Mouse (Mus musculus): ENCODE data around the gene Rreb1.

The Rreb1 gene

DNA sequence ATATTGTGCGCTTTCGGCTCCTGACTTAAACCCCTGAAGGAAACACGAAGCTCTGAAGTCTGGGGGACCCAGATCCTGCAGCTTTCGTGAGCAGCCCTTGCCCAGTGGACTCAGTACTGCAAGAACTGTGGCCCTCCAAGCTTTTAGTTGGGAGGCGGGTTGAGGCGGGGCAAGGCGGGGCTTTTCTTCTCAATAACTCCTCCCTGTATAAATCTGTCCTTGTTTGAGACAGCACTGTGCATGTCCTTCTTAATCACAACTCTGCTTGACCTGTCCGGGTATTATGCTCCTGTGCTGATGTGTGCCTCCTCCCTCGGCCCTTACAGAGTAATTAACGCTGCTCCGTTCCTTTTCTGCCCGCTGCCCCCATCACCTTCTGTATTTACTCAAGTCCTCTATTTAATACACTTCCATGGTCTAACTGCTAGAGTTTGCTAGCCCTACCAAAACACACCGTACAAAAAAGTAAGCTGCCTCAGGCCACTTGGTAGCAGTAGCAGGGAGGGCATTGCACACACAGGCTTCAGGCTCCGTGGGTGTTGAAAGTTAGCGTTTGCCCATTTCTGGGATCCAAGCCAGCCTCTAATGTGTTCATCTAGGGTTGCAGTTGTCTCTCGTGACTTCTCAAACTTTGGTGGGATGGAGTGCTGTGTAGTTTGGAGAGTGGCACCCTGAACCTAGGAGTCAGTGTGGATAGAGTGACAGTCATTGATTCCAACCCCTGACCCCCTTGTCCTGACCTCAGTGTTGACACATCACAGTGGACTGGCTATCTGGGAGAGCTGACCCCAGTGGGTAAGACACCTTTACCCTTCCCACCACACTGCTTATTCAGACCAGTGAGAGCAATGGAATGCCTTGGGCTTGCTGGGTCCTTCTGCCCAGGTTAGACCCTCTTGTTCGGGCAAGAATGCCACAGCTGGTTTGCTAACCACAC is 164.0 kb downstream of the Rreb1 start:
- H3K4me1 ChIP-seq (replicated peaks; ENCODE audit: low read depth, low read length), result peaks cover 58% of the 10 kb centered on the region
- H3K27me3 ChIP-seq (ENCODE audit: insufficient read depth, low read length), result no peaks in the 10 kb centered on the region
- peaks cover 5% of the 10 kb centered on the region for H3K9me3 ChIP-seq (ENCODE audit: low read length)
- H3K36me3 ChIP-seq (ENCODE audit: insufficient read depth, low read length), result peaks cover 13% of the 10 kb centered on the region
- no peak for TF ChIP-seq NANOG (IDR thresholded peaks at IDR 0.05; ENCODE audit: borderline replicate concordance, low read length)
- peak overlapping the region; percentile 35 for H3K4me3 ChIP-seq (replicated peaks; ENCODE audit: low read length)

GRCm38 (mm10) chr13:37942887-37943331 is 164.7 kb downstream of the Rreb1 start:
- Histone ChIP-seq H3K36me3 (ENCODE audit: insufficient read depth, low read length) (peaks cover 20% of the 10 kb centered on the region), H3K4me3 (replicated peaks; ENCODE audit: low read length) (no peak overlapping the region), H3K4me1 (replicated peaks; ENCODE audit: low read depth, low read length) (peaks cover 58% of the 10 kb centered on the region), H3K27me3 (ENCODE audit: insufficient read depth, low read length) (no peaks in the 10 kb centered on the region), H3K9me3 (ENCODE audit: low read length) (peaks cover 12% of the 10 kb centered on the region)
- TF ChIP-seq NANOG (IDR thresholded peaks at IDR 0.05; ENCODE audit: borderline replicate concordance, low read length) (no peak), POU5F1 (IDR thresholded peaks at IDR 0.05; ENCODE audit: borderline replicate concordance, low read length) (no peak), CTCF (conservative IDR thresholded peaks at IDR 0.05; ENCODE audit: low read length) (no peak)

DNA sequence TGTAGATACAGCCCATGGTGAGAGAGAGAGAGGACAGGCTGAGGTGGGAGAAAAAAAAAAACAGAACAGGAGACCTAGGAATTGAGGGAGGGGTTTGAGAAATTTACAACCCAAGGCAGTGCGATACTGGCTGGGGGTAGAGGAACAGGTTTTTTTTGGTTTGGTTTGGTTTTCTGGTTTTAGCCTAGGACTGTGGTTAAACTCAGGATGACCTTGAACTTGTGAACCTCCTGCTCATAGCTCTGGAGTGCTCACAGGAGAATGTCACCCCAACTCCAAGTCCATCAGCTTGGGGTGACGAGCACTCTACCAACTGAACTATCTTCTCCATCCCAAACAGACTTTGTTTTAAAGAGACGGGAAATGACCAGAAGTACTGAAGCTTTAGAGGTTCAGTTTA is 165.3 kb downstream of the Rreb1 start:
- no peak overlapping the region for H3K4me3 ChIP-seq (replicated peaks; ENCODE audit: low read length)
- TF ChIP-seq CTCF (conservative IDR thresholded peaks at IDR 0.05; ENCODE audit: low read length) (no peak), POU5F1 (IDR thresholded peaks at IDR 0.05; ENCODE audit: borderline replicate concordance, low read length) (no peak), NANOG (IDR thresholded peaks at IDR 0.05; ENCODE audit: borderline replicate concordance, low read length) (no peak)
- H3K36me3 ChIP-seq (ENCODE audit: insufficient read depth, low read length), result peaks cover 25% of the 10 kb centered on the region
- H3K27me3 ChIP-seq (ENCODE audit: insufficient read depth, low read length), result no peaks in the 10 kb centered on the region
- H3K9me3 ChIP-seq (ENCODE audit: low read length), result peaks cover 17% of the 10 kb centered on the region
- H3K4me1 ChIP-seq (replicated peaks; ENCODE audit: low read depth, low read length), result peaks cover 61% of the 10 kb centered on the region

DNA sequence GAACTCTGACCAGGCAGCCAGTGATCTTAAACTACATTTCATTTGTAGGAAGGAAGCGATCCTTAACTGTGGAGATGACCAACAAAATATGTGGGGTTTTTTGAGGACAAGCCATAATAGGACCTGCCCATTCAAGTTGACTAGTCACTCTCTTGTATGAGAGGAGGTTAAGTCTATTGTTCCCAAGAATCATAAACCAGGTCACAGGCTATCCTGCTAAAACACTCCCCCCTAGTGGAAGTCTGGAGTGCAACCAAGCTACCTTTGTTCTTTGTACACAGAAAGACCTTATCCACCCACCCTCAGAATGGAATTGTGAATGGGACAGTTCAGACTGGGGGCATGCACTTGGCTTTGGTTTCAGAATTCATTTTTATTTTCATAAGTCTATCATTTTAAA is 166.1 kb downstream of the Rreb1 start:
- H3K4me1 ChIP-seq (replicated peaks; ENCODE audit: low read depth, low read length), result peaks cover 67% of the 10 kb centered on the region
- H3K9me3 ChIP-seq (ENCODE audit: low read length), result peaks cover 17% of the 10 kb centered on the region
- H3K4me3 ChIP-seq (replicated peaks; ENCODE audit: low read length), result no peak overlapping the region
- no peak for TF ChIP-seq NANOG (IDR thresholded peaks at IDR 0.05; ENCODE audit: borderline replicate concordance, low read length)
- peak; percentile 65 for TF ChIP-seq CTCF (conservative IDR thresholded peaks at IDR 0.05; ENCODE audit: low read length)
- TF ChIP-seq POU5F1 (IDR thresholded peaks at IDR 0.05; ENCODE audit: borderline replicate concordance, low read length), result no peak
- peaks cover 34% of the 10 kb centered on the region for H3K36me3 ChIP-seq (ENCODE audit: insufficient read depth, low read length)
- no peaks in the 10 kb centered on the region for H3K27me3 ChIP-seq (ENCODE audit: insufficient read depth, low read length)

GRCm38 (mm10) chr13:37945392-37945791 is 167.2 kb downstream of the Rreb1 start:
- Histone ChIP-seq H3K36me3 (ENCODE audit: insufficient read depth, low read length) (peaks cover 44% of the 10 kb centered on the region), H3K4me1 (replicated peaks; ENCODE audit: low read depth, low read length) (peaks cover 57% of the 10 kb centered on the region), H3K4me3 (replicated peaks; ENCODE audit: low read length) (no peak overlapping the region), H3K9me3 (ENCODE audit: low read length) (peaks cover 17% of the 10 kb centered on the region), H3K27me3 (ENCODE audit: insufficient read depth, low read length) (no peaks in the 10 kb centered on the region)
- TF ChIP-seq NANOG (IDR thresholded peaks at IDR 0.05; ENCODE audit: borderline replicate concordance, low read length) (no peak), POU5F1 (IDR thresholded peaks at IDR 0.05; ENCODE audit: borderline replicate concordance, low read length) (no peak), CTCF (conservative IDR thresholded peaks at IDR 0.05; ENCODE audit: low read length) (no peak)

DNA sequence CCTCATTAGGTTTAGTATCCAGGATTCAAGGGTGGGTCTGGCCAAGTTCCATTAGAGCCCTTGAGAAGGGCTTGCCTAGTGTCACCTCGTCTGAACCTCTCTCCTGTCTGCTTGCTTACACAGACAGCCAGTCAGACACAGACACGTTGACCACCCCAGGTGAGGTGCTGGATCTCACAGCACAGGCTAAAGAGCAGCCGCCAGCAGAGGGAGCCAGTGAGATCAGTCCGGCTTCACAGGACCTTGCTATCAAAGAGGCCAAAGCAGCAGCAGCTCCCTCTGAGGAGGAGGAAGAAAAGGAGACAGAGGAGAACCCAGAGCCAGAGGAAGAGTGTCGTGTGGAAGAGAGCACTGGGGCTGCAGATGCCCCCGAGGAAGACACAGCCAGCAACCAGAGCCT is 168.5 kb downstream of the Rreb1 start:
- no peaks in the 10 kb centered on the region for H3K27me3 ChIP-seq (ENCODE audit: insufficient read depth, low read length)
- H3K4me3 ChIP-seq (replicated peaks; ENCODE audit: low read length), result no peak overlapping the region
- TF ChIP-seq NANOG (IDR thresholded peaks at IDR 0.05; ENCODE audit: borderline replicate concordance, low read length), result no peak
- peak; percentile 87 for TF ChIP-seq CTCF (conservative IDR thresholded peaks at IDR 0.05; ENCODE audit: low read length)
- H3K4me1 ChIP-seq (replicated peaks; ENCODE audit: low read depth, low read length), result peaks cover 45% of the 10 kb centered on the region
- H3K36me3 ChIP-seq (ENCODE audit: insufficient read depth, low read length), result peaks cover 47% of the 10 kb centered on the region
- H3K9me3 ChIP-seq (ENCODE audit: low read length), result peaks cover 17% of the 10 kb centered on the region

DNA sequence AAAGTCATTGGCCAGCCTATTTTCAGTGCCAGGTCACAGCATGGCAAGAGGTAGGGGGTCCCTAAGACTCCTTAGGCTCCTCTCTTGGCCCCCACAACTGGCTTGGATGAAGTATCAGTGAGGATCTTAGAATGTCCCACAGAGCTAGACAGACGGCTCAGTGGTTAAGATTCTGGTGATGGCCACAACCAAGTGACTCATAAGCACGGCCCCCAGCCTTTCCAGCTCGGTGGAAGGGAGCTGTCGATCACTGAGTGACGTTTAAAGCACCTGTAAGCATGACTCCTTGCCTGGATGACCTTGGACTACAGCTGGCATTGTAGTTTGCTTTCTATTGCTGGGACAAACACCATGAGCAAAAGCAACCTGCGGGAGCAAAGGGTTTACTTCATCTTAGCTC is 174.8 kb downstream of the Rreb1 start:
- Histone ChIP-seq H3K36me3 (ENCODE audit: insufficient read depth, low read length) (peaks cover 27% of the 10 kb centered on the region), H3K4me1 (replicated peaks; ENCODE audit: low read depth, low read length) (peaks cover 9% of the 10 kb centered on the region; the same call in 1 of the 2 replicates), H3K9me3 (ENCODE audit: low read length) (peaks cover 4% of the 10 kb centered on the region; the same call in 1 of the 2 replicates), H3K4me3 (replicated peaks; ENCODE audit: low read length) (no peak overlapping the region), H3K27me3 (ENCODE audit: insufficient read depth, low read length) (peaks cover 3% of the 10 kb centered on the region; the same call in 1 of the 2 replicates)
- TF ChIP-seq CTCF (conservative IDR thresholded peaks at IDR 0.05; ENCODE audit: low read length) (no peak), POU5F1 (IDR thresholded peaks at IDR 0.05; ENCODE audit: borderline replicate concordance, low read length) (no peak), NANOG (IDR thresholded peaks at IDR 0.05; ENCODE audit: borderline replicate concordance, low read length) (no peak)

DNA sequence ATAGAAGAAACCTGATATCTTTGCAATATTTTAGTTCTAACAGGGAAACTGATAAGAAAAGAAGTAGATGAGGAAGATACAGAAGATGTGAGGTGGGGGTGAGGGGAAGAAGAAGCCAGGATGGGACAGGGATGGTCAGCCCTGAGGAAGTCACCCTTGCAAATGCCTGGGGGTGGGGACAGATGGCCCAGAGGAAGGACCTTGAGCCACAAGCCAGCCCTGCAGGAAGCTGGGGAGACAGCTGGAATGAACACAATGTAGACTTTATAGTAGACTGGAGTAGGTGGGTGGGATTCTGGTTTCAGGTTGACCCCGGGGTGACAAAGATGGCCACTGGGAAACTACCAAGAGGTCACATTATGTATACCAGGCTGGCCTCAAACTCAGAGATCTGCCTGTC is 176.1 kb downstream of the Rreb1 start:
- Histone ChIP-seq H3K4me3 (replicated peaks; ENCODE audit: low read length) (no peak overlapping the region), H3K27me3 (ENCODE audit: insufficient read depth, low read length) (peaks cover 5% of the 10 kb centered on the region; the same call in 1 of the 2 replicates), H3K9me3 (ENCODE audit: low read length) (no peaks in the 10 kb centered on the region), H3K36me3 (ENCODE audit: insufficient read depth, low read length) (peaks cover 13% of the 10 kb centered on the region), H3K4me1 (replicated peaks; ENCODE audit: low read depth, low read length) (peaks cover 10% of the 10 kb centered on the region)
- TF ChIP-seq POU5F1 (IDR thresholded peaks at IDR 0.05; ENCODE audit: borderline replicate concordance, low read length) (no peak), CTCF (conservative IDR thresholded peaks at IDR 0.05; ENCODE audit: low read length) (no peak), NANOG (IDR thresholded peaks at IDR 0.05; ENCODE audit: borderline replicate concordance, low read length) (no peak)

Measured in E14TG2a.4 (cell line).